Mouse (Mus musculus) thymus, adult 2 months (tissue): ENCODE results near the gene Phlpp1.

Experiments
- CTCF ChIP-seq: fragments of 200-500 bp; IDR thresholded peaks from 2 replicates; pipeline ENCODE4 v1.5.1; 2012; ENCODE audit warnings: mild to moderate bottlenecking, control low read depth, low read length, moderate library complexity, borderline replicate concordance; ENCODE audit not compliant: control insufficient read depth, poor library complexity, insufficient read depth; ENCODE audit errors: extremely low read depth
- POLR2A ChIP-seq: fragments of 200-500 bp; IDR thresholded peaks from 2 replicates; pipeline ENCODE4 v1.6.1; 2012; ENCODE audit warnings: mild to moderate bottlenecking, low read length, control low read depth, moderate library complexity; ENCODE audit not compliant: control insufficient read depth, poor library complexity, insufficient read depth; ENCODE audit errors: extremely low read depth

GRCm38 (mm10) chr1:106321432-106322126 is 150.0 kb downstream of the Phlpp1 start:
- no peak for TF ChIP-seq CTCF
- no peak for TF ChIP-seq POLR2A
